8 mouse cellular contexts compared by ENCODE assay signal in the genomic region with DNA sequence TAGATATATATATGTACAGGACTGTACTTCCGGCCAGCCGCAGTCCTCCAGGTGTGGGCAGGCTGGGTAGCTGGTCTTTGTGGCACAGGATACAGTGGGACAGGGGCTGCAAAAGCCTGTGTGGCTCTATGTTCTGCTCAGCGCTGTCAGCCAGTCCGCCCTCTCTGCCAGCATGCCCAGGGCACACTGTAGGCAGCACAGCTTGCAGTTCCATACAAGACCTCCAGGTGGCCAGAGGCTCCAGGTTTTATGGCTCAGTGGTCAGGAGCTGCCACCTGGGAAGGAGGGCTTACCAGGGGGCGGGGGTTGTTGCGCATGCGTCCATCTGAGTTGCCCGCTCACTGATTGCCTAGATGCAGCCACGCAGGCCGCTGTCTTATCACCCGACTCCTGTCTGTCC. TPM values are rescaled to one million over a fixed set of nuclear protein-coding genes. Genes with fewer than 3 reads are reported as not detected.
DNase-seq lines count a peak whose midpoint lies in the region; ATAC-seq and TF ChIP-seq lines count a peak whose summit lies in the region.

No protein-coding gene starts in this region.

- peak; percentile 42 to 71 (median 42) for TF ChIP-seq CTCF in MEL (IDR thresholded peaks at IDR 0.05 in 2 of 3, conservative IDR thresholded peaks at IDR 0.05 in 1 of 3; ENCODE audit: control insufficient read depth in 1 of 3, insufficient read depth in 1 of 3, low read depth in 2 of 3, low read length in 3 of 3, poor library complexity in 1 of 3, severe bottlenecking in 1 of 3)

- peak; percentile 58 for DNase-seq in kidney, postnatal 10 days
- DNase-seq in MEL (ENCODE audit: low read depth, low spot score) = peak; percentile 51
- DNase-seq in midbrain, embryonic 11.5 days (ENCODE audit: low spot score, missing footprints) = peak; percentile 90
- DNase-seq in ovary, postnatal 36 days (ENCODE audit: low spot score) = no peak
- DNase-seq in heart, embryonic 10.5 days (ENCODE audit: low spot score) = no peak
- no peak for DNase-seq in cerebellum, adult 9-10 months

- no peak overlapping the region for H3K9ac ChIP-seq in kidney, embryonic 15.5 days
- no peak overlapping the region for H3K9ac ChIP-seq in MEL (ENCODE audit: control insufficient read depth, low read depth, low read length, poor library complexity, severe bottlenecking)
- H3K9ac ChIP-seq in midbrain, embryonic 11.5 days (ENCODE audit: low read length) = no peak overlapping the region

- no peak; the same call in 1 of the 2 replicates for ATAC-seq in kidney, embryonic 15.5 days (replicated peaks; ENCODE audit: low FRiP score)
- peak; percentile 77 for ATAC-seq in erythroblast, adult 5-6 weeks (replicated peaks; ENCODE audit: low FRiP score, poor library complexity, severe bottlenecking)
- ATAC-seq in midbrain, embryonic 11.5 days (ENCODE audit: low FRiP score) = no peak

- no peaks in the 10 kb centered on the region for H3K36me3 ChIP-seq in kidney, embryonic 15.5 days
- 0 out of 4 replicates have a peak, but pooled peaks cover 0 to under 1% of the 10 kb centered on the region in 2 experiments for H3K36me3 ChIP-seq in MEL (ENCODE audit: control insufficient read depth in 1 of 2, insufficient read depth in 2 of 2, low read length in 2 of 2)
- H3K36me3 ChIP-seq in midbrain, embryonic 11.5 days (ENCODE audit: control insufficient read depth, insufficient read depth, low read length) = no peaks in the 10 kb centered on the region
- H3K36me3 ChIP-seq in heart, embryonic 10.5 days = peaks cover 6% of the 10 kb centered on the region; the same call in 1 of the 2 replicates

- no peaks in the 10 kb centered on the region for H3K9me3 ChIP-seq in kidney, embryonic 15.5 days (replicated peaks)
- H3K9me3 ChIP-seq in MEL (replicated peaks; ENCODE audit: insufficient read depth, low read length) = no peaks in the 10 kb centered on the region
- no peaks in the 10 kb centered on the region for H3K9me3 ChIP-seq in midbrain, embryonic 11.5 days (ENCODE audit: control insufficient read depth, low read length)
- H3K9me3 ChIP-seq in heart, embryonic 10.5 days = no peaks in the 10 kb centered on the region

- WGBS in kidney, embryonic 15.5 days = 62% methylated on average over 11 of the region's 11 CpGs
- 59% methylated on average over 11 of the region's 11 CpGs for WGBS in midbrain, embryonic 11.5 days
- WGBS in heart, embryonic 10.5 days = 52% methylated on average over 11 of the region's 11 CpGs

- H3K4me1 ChIP-seq in kidney, embryonic 15.5 days = peaks cover 16% of the 10 kb centered on the region
- H3K4me1 ChIP-seq in MEL (ENCODE audit: control insufficient read depth in 1 of 2, insufficient read depth in 2 of 2, low read length in 2 of 2) = peaks cover 0 to 3% of the 10 kb centered on the region in 2 experiments; a peak in 2 of 4 replicates
- H3K4me1 ChIP-seq in midbrain, embryonic 11.5 days (ENCODE audit: control insufficient read depth, insufficient read depth, low read length) = no peaks in the 10 kb centered on the region; the same call in 1 of the 2 replicates
- peaks cover 15% of the 10 kb centered on the region for H3K4me1 ChIP-seq in heart, embryonic 10.5 days

- no peaks in the 10 kb centered on the region for H3K79me2 ChIP-seq in MEL (ENCODE audit: control insufficient read depth, insufficient read depth, low read length, poor library complexity)

- no peak for TF ChIP-seq EP300 in MEL (IDR thresholded peaks at IDR 0.05; ENCODE audit: low read depth in 1 of 2, low read length in 2 of 2)

- TF ChIP-seq RAD21 in MEL (IDR thresholded peaks at IDR 0.05; ENCODE audit: low read depth, low read length) = peak; percentile 7

- no peak overlapping the region for H3K4me3 ChIP-seq in kidney, embryonic 15.5 days (replicated peaks)
- H3K4me3 ChIP-seq in MEL (ENCODE audit: control insufficient read depth in 1 of 2, insufficient read depth in 1 of 2, low read depth in 2 of 2, low read length in 2 of 2) = no peak overlapping the region
- H3K4me3 ChIP-seq in midbrain, embryonic 11.5 days (ENCODE audit: low read depth, low read length) = no peak overlapping the region
- no peak overlapping the region for H3K4me3 ChIP-seq in heart, embryonic 10.5 days

- TF ChIP-seq POLR2A in MEL (IDR thresholded peaks at IDR 0.05; ENCODE audit: control insufficient read depth in 1 of 2, insufficient read depth in 1 of 2, low read depth in 1 of 2, low read length in 2 of 2, poor library complexity in 1 of 2) = no peak

- no peak overlapping the region for H3K4me2 ChIP-seq in kidney, embryonic 15.5 days
- no peak overlapping the region for H3K4me2 ChIP-seq in midbrain, embryonic 11.5 days

- no peak overlapping the region for H3K27ac ChIP-seq in kidney, embryonic 15.5 days
- no peak overlapping the region for H3K27ac ChIP-seq in MEL (ENCODE audit: control insufficient read depth, low read depth, low read length)
- H3K27ac ChIP-seq in midbrain, embryonic 11.5 days (ENCODE audit: low read depth, low read length) = no peak overlapping the region
- no peak overlapping the region for H3K27ac ChIP-seq in heart, embryonic 10.5 days

- no peaks in the 10 kb centered on the region for H3K27me3 ChIP-seq in kidney, embryonic 15.5 days
- no peaks in the 10 kb centered on the region for H3K27me3 ChIP-seq in MEL (ENCODE audit: control insufficient read depth in 1 of 2, insufficient read depth in 2 of 2, low read length in 2 of 2)
- no peaks in the 10 kb centered on the region for H3K27me3 ChIP-seq in midbrain, embryonic 11.5 days (ENCODE audit: control insufficient read depth, insufficient read depth, low read length)
- H3K27me3 ChIP-seq in heart, embryonic 10.5 days (ENCODE audit: insufficient read depth, poor library complexity, severe bottlenecking) = no peaks in the 10 kb centered on the region

TF ChIP-seq in MEL, 35 proteins besides CTCF, POLR2A, EP300 and RAD21:
- TF ChIP-seq CHD2 (IDR thresholded peaks at IDR 0.05; ENCODE audit: low read length) (no peak), ELF1 (IDR thresholded peaks at IDR 0.05; ENCODE audit: low read depth, low read length) (no peak)

RNA-seq across cellular contexts. Expression of gene Sun2, which starts 5.7 kb away (rescaled TPM):
- polyA plus RNA-seq in kidney, embryonic 15.5 days (2015; fragmentation: Nextera tagmentation; extraction: Ambion mirVana) = 5.7 and 5.9 TPM in 2 replicates
- total RNA-seq in MEL (2012; rRNA removed) = 4.3 and 5.2 TPM in 2 replicates
- polyA plus RNA-seq in MEL (2012; ENCODE audit: insufficient read depth in 1 of 2, insufficient read length in 2 of 2, low read depth in 1 of 2, low replicate concordance in 2 of 2, missing spikeins in 1 of 2) = 10 to 100 TPM in 1 of 2 experiments, not detected in 1; 10.6 TPM
- total RNA-seq in erythroblast, adult 5-6 weeks (2015; ENCODE audit: low replicate concordance) = 23.4 and 26.5 TPM in 2 replicates
- 44.7 and 48.8 TPM in 2 replicates for total RNA-seq in erythroblast, adult 5-6 weeks (2017; ENCODE audit: low replicate concordance)
- 3.0 and 4.2 TPM in 2 replicates for polyA plus RNA-seq in midbrain, embryonic 11.5 days (2014; fragmentation: Nextera tagmentation; extraction: Ambion mirVana)
- 2.4 and 2.9 TPM in 2 replicates for polyA plus RNA-seq in heart, embryonic 10.5 days (2016; fragmentation: Nextera tagmentation; extraction: Ambion mirVana)

RNA-seq across cellular contexts. Expression of gene Dnal4, which starts 29.7 kb away (rescaled TPM):
- polyA plus RNA-seq in kidney, embryonic 15.5 days (2015; fragmentation: Nextera tagmentation; extraction: Ambion mirVana) = 58.3 and 67.4 TPM in 2 replicates
- 14.7 and 19.5 TPM in 2 replicates for total RNA-seq in MEL (2012; rRNA removed)
- 10 to 100 TPM in 1 of 2 experiments, not detected in 1; 30.0 TPM for polyA plus RNA-seq in MEL (2012; ENCODE audit: insufficient read depth in 1 of 2, insufficient read length in 2 of 2, low read depth in 1 of 2, low replicate concordance in 2 of 2, missing spikeins in 1 of 2)
- 4.2 TPM in 1 of 2 replicates, not detected in the other for total RNA-seq in erythroblast, adult 5-6 weeks (2015; ENCODE audit: low replicate concordance)
- total RNA-seq in erythroblast, adult 5-6 weeks (2017; ENCODE audit: low replicate concordance) = 0.68 and 1.7 TPM in 2 replicates
- polyA plus RNA-seq in midbrain, embryonic 11.5 days (2014; fragmentation: Nextera tagmentation; extraction: Ambion mirVana) = 62.9 and 72.1 TPM in 2 replicates
- 37.3 and 48.0 TPM in 2 replicates for polyA plus RNA-seq in heart, embryonic 10.5 days (2016; fragmentation: Nextera tagmentation; extraction: Ambion mirVana)

RNA-seq across cellular contexts. Expression of gene Nptxr, which starts 56.6 kb away (rescaled TPM):
- 2.0 and 2.4 TPM in 2 replicates for polyA plus RNA-seq in kidney, embryonic 15.5 days (2015; fragmentation: Nextera tagmentation; extraction: Ambion mirVana)
- total RNA-seq in MEL (2012; rRNA removed) = 0.03 and 0.04 TPM in 2 replicates
- under 1 TPM in 1 of 2 experiments, not detected in 1; 0.33 TPM for polyA plus RNA-seq in MEL (2012; ENCODE audit: insufficient read depth in 1 of 2, insufficient read length in 2 of 2, low read depth in 1 of 2, low replicate concordance in 2 of 2, missing spikeins in 1 of 2)
- total RNA-seq in erythroblast, adult 5-6 weeks (2015; ENCODE audit: low replicate concordance) = 0.19 TPM in 1 of 2 replicates, not detected in the other
- total RNA-seq in erythroblast, adult 5-6 weeks (2017; ENCODE audit: low replicate concordance) = 0.17 TPM in 1 of 2 replicates, not detected in the other
- 1.3 and 2.1 TPM in 2 replicates for polyA plus RNA-seq in midbrain, embryonic 11.5 days (2014; fragmentation: Nextera tagmentation; extraction: Ambion mirVana)
- 1.1 and 1.2 TPM in 2 replicates for polyA plus RNA-seq in heart, embryonic 10.5 days (2016; fragmentation: Nextera tagmentation; extraction: Ambion mirVana)

RNA-seq across cellular contexts. Expression of gene Gtpbp1, which starts 57.4 kb away (rescaled TPM):
- polyA plus RNA-seq in kidney, embryonic 15.5 days (2015; fragmentation: Nextera tagmentation; extraction: Ambion mirVana) = 32.6 and 36.5 TPM in 2 replicates
- 41.9 and 50.3 TPM in 2 replicates for total RNA-seq in MEL (2012; rRNA removed)
- polyA plus RNA-seq in MEL (2012; ENCODE audit: insufficient read depth in 1 of 2, insufficient read length in 2 of 2, low read depth in 1 of 2, low replicate concordance in 2 of 2, missing spikeins in 1 of 2) = 10 to 100 TPM in 1 of 2 experiments, not detected in 1; 92.2 TPM
- total RNA-seq in erythroblast, adult 5-6 weeks (2015; ENCODE audit: low replicate concordance) = 14.4 and 35.2 TPM in 2 replicates
- total RNA-seq in erythroblast, adult 5-6 weeks (2017; ENCODE audit: low replicate concordance) = 23.6 and 31.2 TPM in 2 replicates
- polyA plus RNA-seq in midbrain, embryonic 11.5 days (2014; fragmentation: Nextera tagmentation; extraction: Ambion mirVana) = 31.9 and 37.5 TPM in 2 replicates
- 38.1 and 38.3 TPM in 2 replicates for polyA plus RNA-seq in heart, embryonic 10.5 days (2016; fragmentation: Nextera tagmentation; extraction: Ambion mirVana)

Comparison
In these comparisons a context has a peak if more than half of its experiments do, and no peak if none do; other contexts are left out.
1. DNase-seq: peak in kidney, postnatal 10 days (single experiment), MEL (single experiment) and midbrain, embryonic 11.5 days (single experiment); none in ovary, postnatal 36 days (single experiment), heart, embryonic 10.5 days (single experiment) and cerebellum, adult 9-10 months (single experiment).